Mouse (Mus musculus) G1E (cell line): ENCODE results near the gene Hyal2.

Experiments used
- CTCF ChIP-seq: IDR thresholded peaks from 2 replicates; pipeline ENCODE4 v1.5.1; 2012; ENCODE audit warnings: low read depth, low read length, inconsistent platforms, mixed read lengths
- GATA1 ChIP-seq: IDR thresholded peaks from 2 replicates; pipeline ENCODE4 v1.6.1; 2012; ENCODE audit warnings: borderline replicate concordance, low read length, inconsistent platforms, mixed read lengths
- GATA2 ChIP-seq: IDR thresholded peaks from 2 replicates; pipeline ENCODE4 v1.6.1; 2012; ENCODE audit warnings: low read depth, low read length, inconsistent platforms, borderline replicate concordance
- TAL1 ChIP-seq: conservative IDR thresholded peaks from 2 replicates; pipeline ENCODE4 v1.6.1; 2012; ENCODE audit warnings: low read depth, low read length, inconsistent platforms, mixed read lengths

DNA sequence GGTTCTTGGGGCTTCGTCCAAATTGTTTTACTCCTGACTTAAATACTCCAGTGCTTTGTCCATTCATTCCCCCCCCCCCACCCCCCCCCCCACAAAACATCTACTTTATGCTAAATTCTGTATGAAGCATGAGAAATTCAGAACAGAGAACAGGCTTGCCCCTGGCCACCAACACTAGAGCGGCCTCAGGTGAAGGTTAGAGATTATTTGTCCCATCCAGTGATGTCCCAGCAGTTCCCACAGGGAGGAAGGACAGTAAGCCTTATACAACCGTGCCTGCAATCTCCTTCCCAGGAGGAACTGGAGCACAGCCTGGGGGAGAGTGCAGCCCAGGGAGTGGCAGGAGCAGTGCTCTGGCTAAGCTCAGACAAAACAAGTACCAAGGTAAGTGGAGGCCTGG lies 10.8 kb downstream of the Hyal2 start, which contains the start of gene Naa80:
- TF ChIP-seq CTCF = no peak
- TF ChIP-seq TAL1 = no peak
- TF ChIP-seq GATA2 = no peak
- no peak for TF ChIP-seq GATA1
